Mouse (Mus musculus) adrenal gland, postnatal 10 days (tissue): ENCODE data around the gene Gab2. TPM values are rescaled to one million over a fixed set of nuclear protein-coding genes. Genes with fewer than 3 reads are reported as not detected.

Experiments used
- DNase-seq: peaks from one replicate; pipeline ENCODE4 v3.0.0; 2021; ENCODE audit warnings: mixed read lengths
- total RNA-seq, 2 experiments: library from RNA; stranded (reverse); gene quantifications; 2 replicates each; pipeline ENCODE4 v1.2.3; 2021

The Gab2 gene
- total RNA-seq, 2 experiments from 2014 or later, result 18.1 to 20.9 TPM

DNA sequence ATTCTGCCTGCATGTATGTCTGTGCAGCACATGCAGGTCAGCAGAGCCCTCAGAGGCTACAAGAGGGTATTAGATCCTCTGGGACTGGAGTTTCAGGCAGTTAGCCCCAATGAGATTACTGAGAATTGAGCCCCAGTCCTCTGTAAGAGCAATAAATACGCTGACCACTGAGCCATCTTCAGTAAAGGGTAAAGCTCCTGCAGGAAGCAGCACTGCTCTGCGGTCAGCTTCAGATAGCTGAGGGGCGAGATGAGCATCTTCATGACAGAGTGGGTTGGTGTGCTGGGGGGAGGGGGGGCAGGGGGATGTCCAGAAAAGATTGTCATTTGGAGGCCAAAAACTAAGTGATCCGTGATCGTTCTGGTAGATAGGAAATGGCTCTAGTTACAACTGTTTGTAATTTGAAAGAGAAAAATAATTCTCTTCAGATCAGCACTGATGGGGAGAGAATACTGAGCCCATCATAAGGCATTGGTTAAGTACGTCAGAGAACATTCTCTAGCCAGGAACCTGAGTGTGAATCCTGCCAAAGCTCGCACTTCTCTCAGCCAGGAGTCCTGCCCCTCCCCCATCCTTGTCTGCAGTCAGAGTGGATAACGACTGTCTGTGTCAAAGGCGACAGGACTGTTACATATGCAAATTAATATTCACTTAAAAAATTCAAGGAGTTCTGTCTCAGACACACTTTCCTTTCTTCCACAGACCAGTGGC lies 264.9 kb downstream of the Gab2 start:
- no peak for DNase-seq

GRCm38 (mm10) chr7:97346822-97347166 lies 265.4 kb downstream of the Gab2 start:
- DNase-seq, result no peak

DNA sequence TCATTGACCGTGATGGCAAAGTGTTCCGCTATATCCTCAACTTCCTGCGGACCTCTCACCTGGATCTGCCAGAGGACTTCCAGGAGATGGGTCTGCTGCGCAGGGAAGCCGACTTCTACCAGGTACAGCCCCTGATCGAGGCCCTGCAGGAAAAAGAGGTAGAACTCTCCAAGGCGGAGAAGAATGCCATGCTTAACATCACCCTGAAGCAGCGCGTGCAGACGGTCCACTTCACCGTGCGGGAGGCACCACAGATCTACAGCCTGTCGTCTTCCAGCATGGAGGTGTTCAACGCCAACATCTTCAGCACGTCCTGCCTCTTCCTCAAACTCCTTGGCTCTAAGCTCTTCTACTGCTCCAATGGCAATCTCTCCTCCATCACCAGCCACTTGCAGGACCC lies 266.1 kb downstream of the Gab2 start:
- no peak for DNase-seq

GRCm38 (mm10) chr7:97348318-97348717 lies 266.9 kb downstream of the Gab2 start:
- no peak for DNase-seq

DNA sequence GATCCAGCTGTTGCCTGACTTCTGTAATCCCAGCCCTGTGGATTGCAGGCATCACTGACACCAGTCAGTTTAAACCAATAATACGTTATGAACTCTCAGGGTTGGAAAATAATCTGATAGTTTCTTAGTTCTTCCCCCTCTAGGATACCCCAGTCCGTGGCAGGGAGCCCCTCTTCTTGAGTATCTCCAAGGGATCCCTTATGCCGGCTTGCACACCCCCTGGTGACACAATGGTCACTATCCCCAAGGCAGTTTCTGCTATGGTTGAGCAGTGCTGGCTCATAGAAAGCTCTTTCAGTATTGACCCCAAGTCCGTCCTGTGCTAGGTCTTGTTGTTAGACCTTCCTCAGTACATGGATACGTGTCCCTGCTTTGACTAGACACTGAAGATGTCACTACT lies 267.4 kb downstream of the Gab2 start:
- DNase-seq, result no peak

- DNase-seq, result no peak
Measured at GRCm38 (mm10) chr7:97349438-97349837, 268.1 kb downstream of the Gab2 start.

GRCm38 (mm10) chr7:97350891-97351290 lies 269.5 kb downstream of the Gab2 start:
- DNase-seq, result no peak

- peak; percentile 46 for DNase-seq
Measured at GRCm38 (mm10) chr7:97351792-97352513, 270.6 kb downstream of the Gab2 start.

GRCm38 (mm10) chr7:97353356-97353755 lies 272.0 kb downstream of the Gab2 start:
- no peak for DNase-seq

DNA sequence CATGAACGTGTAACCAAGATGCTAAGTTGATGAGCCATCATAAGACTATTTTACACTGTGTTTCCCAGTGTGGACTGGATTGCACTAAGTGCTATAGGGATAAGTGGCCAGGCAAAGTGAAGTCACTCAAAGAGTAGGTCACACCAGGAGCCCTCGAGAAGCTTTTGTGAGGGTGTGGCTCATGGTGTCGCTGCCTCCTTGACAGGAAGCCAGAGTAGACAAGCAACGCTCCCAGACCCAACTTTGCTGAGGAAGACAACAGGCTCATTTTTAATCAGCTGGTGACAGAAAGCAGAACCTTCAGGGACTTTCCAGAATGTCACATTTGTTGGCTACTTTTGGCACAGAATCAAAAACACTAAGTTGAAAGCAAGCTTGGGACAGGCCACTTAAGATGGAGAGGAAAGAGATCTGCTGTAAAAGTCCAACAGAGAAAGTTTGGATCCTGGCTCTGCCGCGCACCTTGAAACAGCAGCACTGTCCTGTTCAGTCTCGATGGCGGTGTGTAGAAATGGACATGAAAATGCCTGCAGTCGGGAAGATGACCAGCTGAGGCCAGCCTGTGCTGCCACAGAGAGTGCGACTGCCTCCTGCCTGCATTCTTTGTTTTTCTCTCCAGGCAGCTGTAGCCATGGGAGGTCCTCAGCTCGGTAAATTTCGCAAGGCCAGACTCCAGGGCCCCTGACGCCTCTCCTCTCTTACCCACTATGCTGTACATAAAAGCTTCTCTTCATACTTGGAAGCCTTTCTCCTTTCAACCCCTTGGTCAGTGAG lies 273.9 kb downstream of the Gab2 start:
- no peak for DNase-seq

GRCm38 (mm10) chr7:97356253-97356652 lies 274.9 kb downstream of the Gab2 start:
- no peak for DNase-seq

GRCm38 (mm10) chr7:97356875-97357276 lies 275.5 kb downstream of the Gab2 start:
- DNase-seq, result peak; percentile 60

DNA sequence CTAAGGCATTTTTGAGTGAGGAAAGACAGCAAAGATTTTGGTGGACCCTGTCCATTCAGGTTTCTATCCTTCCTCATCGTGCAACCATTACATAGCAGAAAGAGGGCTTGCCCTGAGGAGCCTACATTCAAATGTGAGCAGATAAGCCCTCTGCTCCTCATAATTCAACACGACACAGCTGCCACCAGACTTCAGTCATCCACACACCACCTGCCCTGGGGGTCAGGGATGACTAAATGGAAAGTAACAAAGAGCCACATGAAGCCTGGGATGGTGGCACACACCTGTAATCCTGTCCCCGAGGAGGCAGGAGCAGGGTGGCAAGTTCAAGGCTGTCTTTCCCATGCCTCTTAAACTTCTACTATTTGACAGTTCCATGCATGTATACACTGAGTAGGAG lies 276.5 kb downstream of the Gab2 start:
- no peak for DNase-seq

DNA sequence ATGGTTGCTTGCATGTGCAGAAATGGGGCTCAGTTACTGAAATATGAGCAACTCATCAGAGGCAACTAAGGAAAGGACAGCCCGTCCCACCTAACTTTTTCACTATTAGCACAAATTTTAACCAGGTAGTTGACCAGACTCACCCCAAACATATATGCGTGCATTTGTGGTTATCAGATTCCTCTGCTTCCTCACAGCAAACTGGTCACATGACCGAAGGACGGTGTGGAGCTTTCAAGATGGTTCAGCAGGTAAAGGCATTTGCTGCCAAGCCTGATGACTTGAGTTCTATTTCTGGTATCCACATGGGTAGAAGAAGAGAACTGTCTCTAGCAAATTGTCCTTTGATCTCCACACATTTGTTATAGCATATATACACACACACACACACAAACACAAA lies 277.0 kb downstream of the Gab2 start:
- no peak for DNase-seq

Other genes with a start within 250 kb of the Gab2 start
- 10 to 100 TPM; 25.0 to 25.7 TPM for gene Nars2, start 130.1 kb upstream of the Gab2 start, total RNA-seq